Mouse (Mus musculus) 3134 (cell line): ENCODE measurements around the gene Isoc2b.
"Not testable (repeated sequence)": the region's sequence is repeated elsewhere in the genome, so short reads cannot be mapped to it uniquely, and the experiment has no call there.

Experiments
- DNase-seq: peaks from one replicate; pipeline ENCODE4 v3.0.0-alpha.2; 2011; ENCODE audit warnings: low spot score; ENCODE audit not compliant: insufficient read length; ENCODE audit errors: extremely low read depth

The Isoc2b gene

GRCm38 (mm10) chr7:4870133-4870532, at the start of gene Isoc2b:
Gene Isoc2b (minus strand): TSS chr7:4870258.
- DNase-seq, result no peak

DNA sequence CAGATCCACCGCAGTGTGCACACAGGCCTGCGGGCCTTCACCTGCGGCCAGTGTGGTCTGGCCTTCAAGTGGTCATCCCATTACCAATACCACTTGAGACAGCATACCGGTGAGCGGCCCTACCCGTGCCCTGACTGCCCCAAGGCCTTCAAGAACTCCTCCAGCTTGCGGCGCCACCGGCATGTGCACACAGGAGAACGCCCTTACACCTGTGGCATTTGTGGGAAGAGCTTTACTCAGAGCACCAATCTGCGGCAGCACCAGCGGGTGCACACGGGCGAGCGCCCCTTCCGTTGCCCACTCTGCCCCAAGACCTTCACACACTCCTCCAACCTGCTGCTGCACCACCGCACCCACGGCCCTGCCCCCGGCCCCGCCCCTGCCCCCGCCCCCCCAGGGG, 49.0 kb upstream of the Isoc2b start:
- DNase-seq, result no peak

DNA sequence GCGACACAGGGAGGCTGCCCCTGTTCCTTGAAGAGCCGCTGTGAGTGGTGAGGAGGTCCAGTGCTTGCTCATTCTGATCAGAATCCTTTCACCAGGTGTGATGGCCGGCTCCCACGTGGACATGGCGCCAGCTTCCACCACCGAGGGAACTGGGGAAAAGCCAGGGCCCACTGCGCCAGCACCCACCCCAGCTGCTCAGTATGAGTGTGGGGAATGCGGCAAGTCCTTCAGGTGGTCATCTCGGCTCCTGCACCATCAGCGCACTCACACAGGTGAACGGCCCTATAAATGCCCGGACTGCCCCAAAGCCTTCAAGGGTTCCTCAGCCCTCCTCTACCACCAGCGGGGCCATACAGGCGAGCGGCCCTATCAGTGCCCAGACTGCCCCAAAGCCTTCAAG, 48.6 kb upstream of the Isoc2b start:
- no peak for DNase-seq

- no peak for DNase-seq
Observed at GRCm38 (mm10) chr7:4917494-4917893, 47.4 kb upstream of the Isoc2b start.

GRCm38 (mm10) chr7:4915669-4916416, 45.8 kb upstream of the Isoc2b start:
- DNase-seq, result no peak

GRCm38 (mm10) chr7:4915007-4915665, 45.1 kb upstream of the Isoc2b start, which contains the start of gene Zfp628:
Gene Zfp628 (plus strand): TSS chr7:4915217.
- DNase-seq, result peak; percentile 85

DNA sequence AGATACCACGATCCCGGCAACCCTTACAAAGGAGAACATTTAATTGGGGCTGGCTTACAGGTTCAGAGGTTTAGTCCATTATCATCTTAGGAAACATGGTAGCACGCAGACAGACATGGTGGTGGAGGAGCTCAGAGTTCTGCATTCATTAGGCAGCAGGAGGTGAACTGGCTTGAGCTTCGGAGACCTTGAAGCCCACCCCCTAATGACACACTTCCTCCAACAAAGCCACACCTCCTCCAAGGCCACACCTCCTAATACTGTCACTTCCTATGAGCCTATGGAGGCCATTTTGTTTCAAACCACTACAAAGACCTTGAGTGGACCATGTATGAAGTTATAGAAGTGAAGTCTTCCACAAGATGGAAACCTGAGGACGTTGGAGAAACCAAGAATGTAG, 42.2 kb upstream of the Isoc2b start:
- DNase-seq, result peak; percentile 58

DNA sequence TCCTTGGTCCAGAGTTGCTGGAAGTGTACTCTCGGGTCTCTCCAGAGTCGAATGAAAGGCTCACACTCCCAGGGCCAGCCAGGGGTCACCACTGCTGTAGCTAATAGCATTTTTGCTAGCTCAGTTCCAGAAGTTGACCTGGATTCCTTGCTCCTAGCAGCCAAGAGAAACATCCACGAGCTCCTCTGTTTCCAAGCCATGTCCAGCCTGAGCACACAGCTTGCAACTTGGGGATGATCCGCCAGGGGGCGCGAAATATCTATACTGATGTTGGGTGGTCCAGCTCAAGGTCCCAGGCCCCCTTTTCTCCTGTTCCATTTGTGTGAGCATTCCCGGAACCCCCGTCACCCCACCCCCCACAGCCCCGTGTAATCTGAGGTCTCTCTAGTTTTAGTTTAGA, 41.5 kb upstream of the Isoc2b start:
- DNase-seq, result no peak

DNA sequence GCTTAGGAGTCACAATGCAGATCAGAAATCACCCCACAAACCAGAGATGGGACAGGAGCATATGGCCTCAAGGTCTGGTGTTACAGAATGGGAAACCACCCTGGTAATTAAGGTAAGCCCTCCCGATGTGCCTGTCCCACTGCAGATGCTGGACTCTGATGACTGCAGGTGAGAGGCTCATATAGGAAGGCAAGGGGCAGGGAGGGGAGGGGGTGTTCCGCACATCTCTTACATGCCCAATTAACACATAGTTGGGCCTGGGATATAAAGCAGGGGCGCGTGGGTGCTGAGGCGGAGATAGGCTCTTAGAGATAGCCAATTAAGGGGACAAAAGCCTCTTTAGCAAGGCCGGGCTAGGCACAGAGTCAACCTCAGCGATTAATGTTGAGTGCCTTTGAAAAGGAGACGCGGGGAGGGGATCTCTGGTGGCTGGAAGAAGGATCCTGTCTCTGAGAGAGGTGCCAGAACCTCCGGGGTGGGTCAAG, 36.5 kb upstream of the Isoc2b start, which contains the start of gene Gm36210:
TSS of gene Gm36210 (minus strand) at position 51 of the 485 bp plus-strand sequence.
- DNase-seq, result no peak

DNA sequence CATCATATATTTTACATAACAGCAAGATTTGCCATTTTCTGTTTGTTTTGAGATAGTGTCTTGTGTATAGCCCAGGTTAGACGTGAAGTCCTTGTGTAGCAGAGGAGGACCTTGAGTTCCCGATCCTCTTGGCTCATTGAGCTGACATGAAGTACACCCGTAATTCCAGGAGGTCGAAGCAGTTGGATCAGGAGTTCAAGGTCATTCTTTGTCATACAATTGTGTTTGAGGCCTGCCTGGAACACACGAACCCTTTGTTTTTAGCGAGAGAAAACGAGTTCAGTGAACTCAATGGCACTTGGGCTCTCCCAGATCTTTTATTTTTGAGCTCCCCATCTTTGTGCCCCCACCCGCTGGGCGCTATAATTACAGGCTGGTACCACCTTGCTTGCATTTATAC, 32.3 kb upstream of the Isoc2b start:
- DNase-seq, result no peak

DNA sequence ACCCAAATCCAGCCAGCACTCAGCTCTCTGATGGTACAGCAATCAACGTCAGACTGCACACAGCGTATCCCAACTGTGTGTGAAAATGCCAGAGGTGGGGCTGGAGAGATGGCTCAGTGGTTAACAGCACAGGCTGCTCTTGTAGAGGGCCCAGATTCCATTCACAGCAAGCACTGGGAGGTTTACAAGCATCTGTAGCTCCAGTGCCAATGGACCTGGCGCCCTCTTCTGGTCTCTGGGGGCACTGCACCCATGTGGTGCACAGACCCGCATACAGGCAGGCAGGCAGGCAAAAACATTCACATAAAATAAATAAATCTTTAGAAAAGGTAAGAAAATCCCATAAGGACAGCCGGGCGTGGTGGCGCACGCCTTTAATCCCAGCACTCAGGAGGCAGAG, 31.1 kb upstream of the Isoc2b start:
- no peak for DNase-seq

DNA sequence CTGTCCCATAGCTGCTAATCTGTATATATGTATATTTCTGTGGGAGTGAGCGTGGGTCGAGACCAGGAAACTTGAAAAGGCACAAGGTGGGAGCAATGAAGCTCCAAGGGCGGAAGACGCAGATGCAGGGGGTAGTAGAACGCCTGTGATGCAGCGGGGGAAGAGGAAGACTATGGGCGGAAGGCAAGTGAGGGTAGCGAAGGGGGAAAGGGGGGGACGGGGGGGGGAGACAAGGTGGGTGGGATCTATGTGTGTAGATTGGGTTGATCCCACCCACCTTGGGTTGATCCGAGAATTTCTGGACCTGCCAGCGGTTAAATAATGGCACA, 30.4 kb upstream of the Isoc2b start:
- DNase-seq, result no peak

- no peak for DNase-seq
Observed at GRCm38 (mm10) chr7:4899649-4900522, 29.8 kb upstream of the Isoc2b start.

DNA sequence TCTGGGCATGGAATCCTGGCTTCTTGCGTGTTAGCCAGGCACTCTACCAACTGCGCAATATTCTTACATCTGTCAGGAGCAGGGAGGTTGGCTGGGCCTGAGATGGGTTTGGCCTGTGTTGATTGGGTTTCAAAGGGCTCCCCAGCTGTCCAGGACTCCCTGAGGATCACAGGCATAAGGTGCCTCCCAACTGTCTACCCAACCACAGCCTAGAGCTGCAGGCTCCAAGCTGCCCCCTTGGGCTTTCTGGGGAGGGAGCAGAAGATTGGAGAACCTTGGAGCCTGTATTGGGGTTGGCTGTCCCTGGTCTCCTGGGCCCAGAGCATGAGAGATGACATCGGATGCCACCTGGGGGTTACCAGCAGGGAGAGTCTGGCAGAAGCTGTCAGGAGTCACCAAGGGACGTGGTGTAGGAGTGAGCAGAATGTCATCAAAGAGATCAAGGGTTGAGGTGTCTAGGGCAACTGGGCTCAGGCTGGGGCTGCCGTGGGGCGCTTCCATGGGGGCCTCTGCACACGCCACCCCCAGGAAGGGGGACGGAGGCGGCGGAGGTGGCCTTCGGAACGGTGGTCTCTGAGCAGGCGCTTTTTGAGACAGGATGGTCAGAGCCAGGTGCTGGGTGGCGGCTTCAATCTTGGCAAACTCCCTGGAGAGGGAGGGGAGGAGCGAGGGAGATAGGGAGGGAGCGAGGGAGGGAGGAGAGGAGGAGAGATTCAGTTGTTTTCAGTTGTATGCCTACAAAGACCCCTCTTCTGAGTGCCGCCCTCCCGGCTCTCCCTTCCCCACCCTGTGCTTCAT, 29.0 kb upstream of the Isoc2b start:
- no peak for DNase-seq

- DNase-seq, result no peak
Observed at GRCm38 (mm10) chr7:4895186-4895585, 25.1 kb upstream of the Isoc2b start.

GRCm38 (mm10) chr7:4886680-4887079, 16.6 kb upstream of the Isoc2b start:
- no peak for DNase-seq

DNA sequence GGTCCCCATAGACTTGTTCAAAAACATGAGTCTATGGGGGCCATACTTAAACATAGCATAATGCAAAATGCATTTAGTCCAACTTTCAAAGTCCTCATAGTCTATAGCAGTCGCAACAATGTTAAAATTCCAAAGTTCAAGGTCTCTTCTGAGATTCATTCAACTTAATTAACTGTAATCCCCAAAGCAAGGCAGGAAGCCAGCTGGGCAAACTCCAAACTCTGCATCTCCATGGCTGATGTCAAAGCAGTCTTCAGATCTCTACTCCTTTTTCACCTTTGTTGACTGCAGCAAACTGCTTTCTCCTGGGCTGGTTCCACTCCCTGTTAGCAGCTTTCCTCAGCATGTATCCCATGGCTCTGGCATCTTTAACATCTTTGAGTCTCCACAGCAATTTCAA, 9.0 kb upstream of the Isoc2b start:
- DNase-seq, result not testable (repeated sequence)

DNA sequence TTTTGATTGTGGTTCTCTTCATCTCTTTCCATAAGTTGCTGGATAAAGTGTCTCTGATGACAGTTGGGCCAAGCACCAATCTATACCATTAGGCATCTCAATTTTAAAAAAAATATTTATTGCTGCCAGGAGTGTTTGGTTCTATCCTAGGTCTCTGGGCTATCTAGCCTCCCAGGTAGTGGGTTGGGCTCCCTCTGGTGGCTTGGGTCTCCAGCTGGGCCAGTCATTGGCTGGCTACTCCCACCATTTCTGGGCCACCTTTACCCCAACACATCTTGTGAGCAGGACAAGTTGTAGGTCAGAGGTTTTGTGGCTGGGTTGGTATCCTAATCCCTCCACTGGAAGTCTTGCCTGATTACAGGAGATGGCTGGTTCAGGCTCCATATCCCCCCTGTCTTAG, 8.1 kb upstream of the Isoc2b start:
- no peak for DNase-seq

DNA sequence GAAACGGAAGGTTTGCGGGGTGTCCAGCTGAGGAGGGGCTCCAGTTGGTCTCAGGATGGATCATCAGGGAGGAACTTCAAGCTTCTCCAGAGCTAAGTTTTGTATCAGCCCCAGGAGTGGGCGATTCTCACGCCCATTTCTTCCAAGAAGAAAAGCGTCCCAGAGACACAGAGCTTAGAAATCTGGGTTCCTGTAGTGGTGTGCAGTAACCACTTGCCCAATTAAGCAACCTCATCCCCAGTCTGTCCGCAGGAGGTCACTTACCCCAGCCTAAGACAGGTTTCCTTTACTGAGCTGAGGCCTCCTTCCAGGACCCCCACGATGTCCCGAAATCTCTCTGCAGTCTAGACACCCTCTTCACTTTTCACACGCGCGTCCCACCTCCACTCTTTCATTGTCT, 7.2 kb upstream of the Isoc2b start:
- no peak for DNase-seq

DNA sequence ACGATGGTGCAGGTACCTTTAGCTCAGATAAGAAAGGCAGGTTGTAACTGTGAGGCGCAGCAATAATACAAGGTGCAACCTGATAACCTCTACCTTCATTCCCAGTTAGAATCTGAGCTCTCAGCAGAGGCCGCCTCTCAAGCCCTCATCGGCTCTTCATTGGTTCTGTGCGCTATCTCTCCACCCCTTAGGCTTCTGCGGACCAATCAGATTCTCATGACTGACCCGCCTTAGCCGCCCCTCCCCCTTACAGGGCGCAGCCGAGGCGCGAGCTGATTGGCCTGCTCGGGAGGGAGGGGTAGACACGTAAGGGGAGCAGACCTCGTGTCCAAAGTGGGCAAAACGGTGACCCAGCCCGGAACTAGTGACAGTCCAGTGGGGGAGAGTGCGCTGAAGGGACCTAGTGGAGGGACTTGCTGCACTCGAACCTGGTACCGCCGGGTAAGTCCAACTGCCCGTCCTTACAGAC, 6.7 kb upstream of the Isoc2b start, which contains the start of gene Isoc2a:
TSS of gene Isoc2a (plus strand) at position 401 of the 469 bp plus-strand sequence.
- peak; percentile 95 for DNase-seq
